Mouse (Mus musculus): ENCODE measurements at regions not wholly inside any gene's neighbourhood (a gene's known extent, or its start where the extent isn't known, plus 50 kb on each side); places are given as distances from the start of the nearest gene placed in this dataset.

DNA sequence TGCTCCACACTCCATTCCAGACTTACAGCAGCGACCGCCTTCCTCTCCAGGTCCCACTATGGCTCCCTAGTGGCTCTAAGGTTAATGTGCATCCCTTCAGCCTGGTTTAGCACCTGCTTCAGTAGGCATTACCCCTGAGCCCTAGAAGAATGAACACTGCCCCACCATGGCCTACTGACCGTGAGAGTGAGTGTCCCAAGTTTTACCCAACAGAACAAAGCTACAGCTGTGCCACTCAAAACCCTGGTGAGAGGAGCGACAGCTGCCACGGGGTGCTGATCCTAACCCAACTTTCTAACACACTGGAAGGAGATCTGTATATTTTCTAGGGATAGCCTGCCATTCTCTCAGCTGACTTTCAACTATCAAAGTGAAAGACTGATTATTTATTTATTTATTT lies 208.9 kb upstream of the Klf14 start:
- Histone ChIP-seq H3K36me3 (no peaks in the 10 kb centered on the region), H3K27me3 (replicated peaks) (no peaks in the 10 kb centered on the region)
- ATAC-seq (ENCODE audit: extremely low read depth, insufficient number of reproducible peaks, low FRiP score, low TSS enrichment) = no peak

DNA sequence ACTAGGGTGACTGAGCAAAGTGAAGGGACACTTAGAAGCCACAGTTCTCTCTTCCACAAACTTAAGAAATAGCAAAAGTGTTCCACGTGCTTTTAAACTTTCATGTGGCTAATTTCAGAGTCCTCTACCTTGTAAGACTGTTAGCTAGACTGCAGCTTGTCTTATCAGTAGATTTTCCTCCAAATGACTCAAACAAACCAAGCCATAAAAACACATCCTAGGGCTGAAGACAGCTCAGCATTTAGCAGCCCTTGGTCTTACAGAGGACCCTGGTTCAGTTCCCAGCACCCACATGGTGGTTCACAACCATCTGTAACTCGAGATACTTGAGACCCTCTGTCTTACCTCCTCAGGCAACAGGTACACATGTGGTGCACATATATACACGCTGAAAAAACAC lies 209.9 kb upstream of the Klf14 start:
- 78% methylated on average over 3 of the region's 3 CpGs for WGBS
- no peak for ATAC-seq (ENCODE audit: extremely low read depth, insufficient number of reproducible peaks, low FRiP score, low TSS enrichment)
- H3K4me3 ChIP-seq = no peak overlapping the region
- H3K9me3 ChIP-seq = peaks cover 3% of the 10 kb centered on the region; the same call in 1 of the 2 replicates
- no peaks in the 10 kb centered on the region for H3K36me3 ChIP-seq
- no peaks in the 10 kb centered on the region for H3K27me3 ChIP-seq (replicated peaks)
- no peak overlapping the region for H3K4me2 ChIP-seq
- H3K9ac ChIP-seq = no peak overlapping the region
- no peak overlapping the region for H3K27ac ChIP-seq (replicated peaks)
- H3K4me1 ChIP-seq = peaks cover 11% of the 10 kb centered on the region

More for the DNA sequence above, 208.9 kb upstream of the Klf14 start:
- no peak overlapping the region for H3K4me3 ChIP-seq
- 81% methylated on average over 5 of the region's 5 CpGs for WGBS
- no peak overlapping the region for H3K27ac ChIP-seq (replicated peaks)
- peaks cover 11% of the 10 kb centered on the region for H3K4me1 ChIP-seq
- H3K9ac ChIP-seq = no peak overlapping the region
- H3K9me3 ChIP-seq = peaks cover 3% of the 10 kb centered on the region; the same call in 1 of the 2 replicates
- H3K4me2 ChIP-seq = no peak overlapping the region

DNA sequence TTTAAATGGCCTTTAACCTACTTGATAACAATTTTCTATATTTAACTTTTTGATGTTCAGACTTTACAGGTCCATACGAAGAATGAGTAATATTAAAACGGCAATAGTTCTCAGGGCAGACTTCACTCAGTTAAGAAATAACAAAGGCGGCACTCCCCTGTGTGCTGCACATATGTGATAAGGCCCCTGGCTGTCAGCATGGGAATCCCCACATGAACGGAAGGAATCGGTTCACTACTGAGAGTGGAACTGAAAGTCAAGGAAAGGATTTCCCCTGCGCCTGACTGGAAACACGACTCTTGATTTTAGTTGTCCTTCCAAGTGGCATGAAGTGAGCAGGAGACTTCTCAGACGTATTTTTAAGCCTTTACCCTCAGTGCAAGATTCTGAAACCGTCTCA lies 210.5 kb upstream of the Klf14 start:
- Histone ChIP-seq H3K4me3 (no peak overlapping the region), H3K9ac (no peak overlapping the region), H3K9me3 (peaks cover 3% of the 10 kb centered on the region; the same call in 1 of the 2 replicates), H3K4me1 (peaks cover 14% of the 10 kb centered on the region), H3K36me3 (no peaks in the 10 kb centered on the region), H3K4me2 (no peak overlapping the region), H3K27ac (replicated peaks) (no peak overlapping the region), H3K27me3 (replicated peaks) (no peaks in the 10 kb centered on the region)
- WGBS = 66% methylated on average over 9 of the region's 9 CpGs
- no peak for ATAC-seq (ENCODE audit: extremely low read depth, insufficient number of reproducible peaks, low FRiP score, low TSS enrichment)

DNA sequence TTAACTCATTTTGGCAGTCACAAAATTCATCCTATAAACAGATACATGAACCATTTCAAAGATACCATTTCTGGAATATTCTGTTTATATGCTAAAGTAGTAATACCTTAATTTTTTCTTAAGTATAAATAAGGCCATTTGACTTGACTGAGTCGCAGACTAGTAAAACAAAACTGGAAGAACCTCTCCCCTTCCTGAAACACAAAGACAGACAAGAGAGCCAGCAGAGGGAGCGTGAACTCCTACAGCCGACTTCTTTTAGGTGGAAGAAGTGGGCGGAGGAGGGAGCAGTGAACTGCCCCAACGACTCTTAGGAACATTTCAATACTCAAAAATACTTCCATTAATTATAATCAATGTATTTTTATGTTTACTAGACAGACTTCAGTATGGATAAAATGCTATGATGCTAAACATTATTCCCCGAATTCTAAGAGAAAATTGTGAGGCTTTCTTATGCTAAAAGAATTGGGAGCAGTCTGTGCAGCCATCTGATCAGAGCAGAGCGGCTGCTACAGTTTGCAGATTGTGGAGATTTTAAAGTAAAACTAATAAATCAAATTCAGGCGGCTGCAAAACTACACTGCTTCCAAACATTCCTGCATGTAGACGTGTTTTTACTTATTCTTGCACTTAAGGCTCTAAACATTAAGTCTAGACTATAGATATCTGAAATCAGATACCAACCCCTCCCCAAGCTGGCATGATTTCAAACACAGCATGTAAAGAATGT lies 211.2 kb upstream of the Klf14 start:
- H3K27ac ChIP-seq (replicated peaks) = no peak overlapping the region
- H3K4me3 ChIP-seq = no peak overlapping the region
- ATAC-seq (ENCODE audit: extremely low read depth, insufficient number of reproducible peaks, low FRiP score, low TSS enrichment) = no peak
- WGBS = 61% methylated on average over 9 of the region's 9 CpGs
- peaks cover 14% of the 10 kb centered on the region for H3K4me1 ChIP-seq
- H3K36me3 ChIP-seq = no peaks in the 10 kb centered on the region
- H3K9ac ChIP-seq = no peak overlapping the region
- H3K4me2 ChIP-seq = no peak overlapping the region
- no peaks in the 10 kb centered on the region for H3K27me3 ChIP-seq (replicated peaks)
- H3K9me3 ChIP-seq = peaks cover 3% of the 10 kb centered on the region; the same call in 1 of the 2 replicates

DNA sequence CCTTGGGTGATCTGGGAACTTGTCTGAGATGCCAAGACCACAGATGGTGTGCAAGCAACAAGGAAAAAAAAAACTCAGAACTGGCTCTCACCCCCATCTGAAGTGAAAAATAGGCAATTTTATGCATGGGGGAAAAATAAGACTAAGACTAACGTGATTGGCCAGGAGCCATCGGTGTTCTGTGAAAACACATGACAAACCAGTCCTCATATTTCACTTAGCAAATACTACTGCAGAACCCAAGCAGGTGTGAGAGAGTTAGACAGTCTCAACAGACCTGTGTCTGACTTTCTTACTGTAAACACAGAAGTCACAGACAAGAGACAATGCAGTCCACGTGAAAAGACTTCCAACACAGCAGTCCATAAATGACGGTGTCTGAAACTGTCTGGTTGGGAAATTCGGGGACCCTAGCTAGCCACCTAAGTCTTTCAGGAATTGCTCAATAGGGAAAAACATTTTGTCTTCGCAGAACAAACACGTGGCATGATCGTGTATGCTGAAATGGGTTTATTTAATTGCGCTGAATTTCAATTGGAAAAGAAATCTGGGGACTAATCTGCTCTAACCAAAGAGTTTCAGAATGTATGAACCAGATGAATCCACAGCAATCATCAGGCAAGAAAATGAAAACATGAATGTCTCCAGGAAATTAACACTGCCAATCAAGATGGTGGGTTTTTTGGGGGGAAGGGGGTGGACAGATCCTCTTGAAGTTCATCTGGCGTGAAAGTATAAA lies 213.1 kb upstream of the Klf14 start:
- WGBS = 89% methylated on average over 10 of the region's 10 CpGs
- Histone ChIP-seq H3K9ac (no peak overlapping the region), H3K4me2 (no peak overlapping the region), H3K27me3 (replicated peaks) (no peaks in the 10 kb centered on the region), H3K36me3 (no peaks in the 10 kb centered on the region), H3K4me1 (peaks cover 14% of the 10 kb centered on the region), H3K4me3 (no peak overlapping the region), H3K9me3 (peaks cover 3% of the 10 kb centered on the region; the same call in 1 of the 2 replicates), H3K27ac (replicated peaks) (no peak overlapping the region)
- no peak for ATAC-seq (ENCODE audit: extremely low read depth, insufficient number of reproducible peaks, low FRiP score, low TSS enrichment)

DNA sequence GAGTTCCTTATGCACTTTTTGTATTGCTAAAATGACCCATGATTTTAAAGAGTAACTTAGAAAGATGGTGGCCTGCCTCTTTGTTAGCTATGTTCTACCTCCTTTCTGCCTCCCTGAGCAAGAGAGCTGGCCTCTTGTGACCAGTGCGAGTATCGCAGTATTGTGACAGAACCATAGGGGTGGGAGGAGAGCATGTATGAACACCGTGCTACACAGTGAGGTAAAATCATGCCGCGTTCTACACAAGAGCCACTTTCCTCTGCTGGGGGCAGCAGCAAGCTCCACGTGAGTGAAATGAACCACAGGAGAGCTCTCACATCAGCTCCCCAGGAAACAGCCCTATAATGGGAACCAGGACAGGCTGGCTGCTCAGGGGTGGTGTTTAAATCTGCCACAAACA lies 216.9 kb upstream of the Klf14 start:
- Histone ChIP-seq H3K36me3 (no peaks in the 10 kb centered on the region), H3K4me2 (no peak overlapping the region), H3K27ac (replicated peaks) (no peak overlapping the region), H3K9ac (no peak overlapping the region), H3K9me3 (no peaks in the 10 kb centered on the region), H3K4me1 (0 out of 2 replicates have a peak, but pooled peaks cover 7% of the 10 kb centered on the region), H3K4me3 (no peak overlapping the region), H3K27me3 (replicated peaks) (no peaks in the 10 kb centered on the region)
- 67% methylated on average over 6 of the region's 6 CpGs for WGBS
- ATAC-seq (ENCODE audit: extremely low read depth, insufficient number of reproducible peaks, low FRiP score, low TSS enrichment) = no peak

DNA sequence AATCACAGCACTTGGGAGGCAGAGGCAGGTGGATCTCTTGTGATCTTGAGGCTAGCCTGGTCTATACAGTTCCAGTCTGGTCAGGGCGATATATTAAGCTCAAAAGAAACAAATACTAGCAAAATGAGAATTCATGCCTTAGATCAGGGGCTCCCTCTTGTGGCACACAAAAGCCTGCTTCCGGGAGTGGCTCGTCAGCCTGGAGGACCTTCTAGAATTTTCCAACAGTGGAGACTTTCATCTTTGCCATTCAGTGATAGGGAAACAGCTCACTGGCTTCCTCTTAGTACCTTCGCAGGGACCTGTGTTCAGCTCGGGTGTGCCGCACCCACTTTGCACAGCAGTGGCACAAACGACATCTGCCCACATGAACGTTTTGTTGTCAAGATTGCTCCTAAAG lies 217.5 kb upstream of the Klf14 start:
- Histone ChIP-seq H3K9ac (no peak overlapping the region), H3K4me3 (no peak overlapping the region), H3K36me3 (no peaks in the 10 kb centered on the region), H3K27me3 (replicated peaks) (no peaks in the 10 kb centered on the region), H3K27ac (replicated peaks) (no peak overlapping the region), H3K4me2 (no peak overlapping the region), H3K9me3 (no peaks in the 10 kb centered on the region), H3K4me1 (0 out of 2 replicates have a peak, but pooled peaks cover 7% of the 10 kb centered on the region)
- WGBS = 70% methylated on average over 8 of the region's 8 CpGs
- ATAC-seq (ENCODE audit: extremely low read depth, insufficient number of reproducible peaks, low FRiP score, low TSS enrichment) = no peak

DNA sequence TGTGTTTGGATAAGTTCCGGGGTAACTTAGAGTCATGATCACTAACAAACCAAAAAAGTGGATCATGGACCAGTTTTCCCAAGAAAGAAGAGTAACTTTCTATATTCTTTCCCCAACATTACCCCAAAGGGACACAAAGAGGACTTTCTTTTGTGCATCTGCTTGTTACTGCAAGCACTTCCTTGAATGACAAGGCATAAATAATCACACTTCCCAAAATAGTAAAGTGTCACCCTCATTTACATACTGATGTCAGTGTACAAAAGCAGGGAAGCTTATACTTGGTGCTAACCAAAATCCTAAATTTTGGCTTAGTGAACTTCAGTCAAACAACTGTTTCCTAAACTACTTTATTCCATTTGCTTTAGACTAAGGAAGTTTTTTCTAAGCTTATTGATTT lies 218.0 kb upstream of the Klf14 start:
- Histone ChIP-seq H3K4me1 (0 out of 2 replicates have a peak, but pooled peaks cover 7% of the 10 kb centered on the region), H3K36me3 (no peaks in the 10 kb centered on the region), H3K9me3 (no peaks in the 10 kb centered on the region), H3K27me3 (replicated peaks) (no peaks in the 10 kb centered on the region), H3K27ac (replicated peaks) (no peak overlapping the region), H3K9ac (no peak overlapping the region), H3K4me3 (no peak overlapping the region), H3K4me2 (no peak overlapping the region)
- 69% methylated on average over 1 of the region's 1 CpGs for WGBS
- ATAC-seq (ENCODE audit: extremely low read depth, insufficient number of reproducible peaks, low FRiP score, low TSS enrichment) = no peak

DNA sequence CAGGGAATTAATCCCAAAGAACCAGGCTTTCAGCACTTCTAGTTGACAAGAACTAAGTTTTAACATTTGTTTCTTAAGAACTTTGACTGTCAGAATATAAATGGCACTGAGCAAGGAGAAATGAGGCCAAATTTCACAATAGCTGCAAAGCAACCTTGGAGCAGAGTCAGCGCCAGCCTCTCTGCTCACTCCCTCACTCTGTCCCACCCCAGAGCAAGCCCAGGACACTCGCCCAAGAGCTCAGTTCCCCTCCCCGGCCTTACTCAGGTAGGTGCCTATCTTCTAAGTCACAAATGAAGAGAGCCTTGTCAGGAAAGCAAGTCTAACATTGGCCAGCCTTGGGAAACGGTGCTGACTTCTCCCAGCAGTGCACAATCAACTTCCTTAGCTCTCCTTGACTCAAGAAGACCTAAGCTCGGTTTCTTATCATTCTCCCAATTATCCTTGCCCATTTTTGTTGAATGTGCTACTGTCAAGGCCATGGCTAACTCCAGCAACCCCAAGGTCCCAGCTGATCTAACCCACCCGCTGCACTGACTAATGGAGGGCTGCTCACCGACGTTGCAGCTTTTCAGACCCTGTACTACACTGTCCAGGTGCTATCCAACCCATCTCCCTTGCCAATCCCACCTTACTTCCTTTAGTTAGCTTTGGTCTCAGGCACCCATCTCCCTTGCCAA lies 219.5 kb upstream of the Klf14 start:
- H3K4me2 ChIP-seq = no peak overlapping the region
- H3K4me1 ChIP-seq = peaks cover 13% of the 10 kb centered on the region
- WGBS = 75% methylated on average over 8 of the region's 8 CpGs
- no peaks in the 10 kb centered on the region for H3K9me3 ChIP-seq
- no peaks in the 10 kb centered on the region for H3K27me3 ChIP-seq (replicated peaks)
- ATAC-seq (ENCODE audit: extremely low read depth, insufficient number of reproducible peaks, low FRiP score, low TSS enrichment) = no peak
- no peak overlapping the region for H3K9ac ChIP-seq
- no peak overlapping the region for H3K4me3 ChIP-seq
- H3K36me3 ChIP-seq = no peaks in the 10 kb centered on the region
- no peak overlapping the region for H3K27ac ChIP-seq (replicated peaks)

DNA sequence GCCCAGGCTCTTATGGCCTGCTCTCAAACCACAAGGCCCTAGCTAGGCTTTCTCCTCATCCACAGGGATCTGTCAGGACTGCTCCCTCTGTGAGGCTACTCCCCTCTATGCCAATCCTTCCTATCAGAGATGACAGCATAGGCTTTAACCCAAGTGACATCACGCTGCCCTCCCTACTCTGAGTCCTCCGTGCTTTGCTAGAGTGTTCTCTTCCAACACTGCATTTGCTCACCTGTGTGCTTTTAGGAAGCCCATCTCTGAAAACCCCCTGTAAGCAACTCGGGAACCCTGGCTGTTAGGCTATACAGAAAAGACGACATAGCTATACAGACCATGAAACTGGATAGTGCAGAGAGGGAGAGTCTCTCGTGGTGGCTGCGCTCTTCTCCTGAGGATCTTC lies 216.3 kb upstream of the Mkln1 start:
- Histone ChIP-seq H3K27me3 (replicated peaks) (no peaks in the 10 kb centered on the region), H3K36me3 (no peaks in the 10 kb centered on the region), H3K4me1 (peaks cover 10% of the 10 kb centered on the region), H3K4me3 (no peak overlapping the region), H3K9me3 (0 out of 2 replicates have a peak, but pooled peaks cover 5% of the 10 kb centered on the region), H3K9ac (no peak overlapping the region), H3K4me2 (no peak overlapping the region), H3K27ac (replicated peaks) (no peak overlapping the region)
- 77% methylated on average over 6 of the region's 6 CpGs for WGBS
- no peak for ATAC-seq (ENCODE audit: extremely low read depth, insufficient number of reproducible peaks, low FRiP score, low TSS enrichment)

DNA sequence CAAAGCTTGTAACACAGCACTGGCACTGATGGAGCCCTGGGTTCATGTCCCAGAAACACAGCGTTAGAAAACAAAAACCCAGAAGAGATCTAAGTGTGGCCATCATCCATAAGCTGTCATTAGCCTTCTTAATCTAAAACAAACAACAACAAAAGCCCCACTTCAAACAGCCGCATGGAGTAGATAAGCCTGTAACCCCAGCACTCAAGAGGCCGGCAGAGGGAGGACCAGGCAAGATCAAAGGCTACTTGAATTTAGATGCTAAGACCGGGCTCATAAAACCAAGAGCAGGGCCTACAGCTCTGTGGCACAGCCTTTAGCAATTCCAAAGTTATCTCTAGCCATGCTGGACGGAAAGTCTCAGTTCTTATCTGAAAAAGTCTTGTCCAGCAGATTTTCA lies 215.4 kb upstream of the Mkln1 start:
- 17% methylated on average over 5 of the region's 5 CpGs for WGBS

More for the DNA sequence above, 215.4 kb upstream of the Mkln1 start:
- H3K27ac ChIP-seq (replicated peaks) = no peak overlapping the region
- H3K4me2 ChIP-seq = no peak overlapping the region
- no peaks in the 10 kb centered on the region for H3K36me3 ChIP-seq
- 0 out of 2 replicates have a peak, but pooled peaks cover 5% of the 10 kb centered on the region for H3K9me3 ChIP-seq
- no peak overlapping the region for H3K4me3 ChIP-seq
- ATAC-seq (ENCODE audit: extremely low read depth, insufficient number of reproducible peaks, low FRiP score, low TSS enrichment) = no peak
- H3K9ac ChIP-seq = no peak overlapping the region
- peaks cover 10% of the 10 kb centered on the region for H3K4me1 ChIP-seq
- no peaks in the 10 kb centered on the region for H3K27me3 ChIP-seq (replicated peaks)
